8 mouse cellular contexts compared by ENCODE assay signal in genomic region chr6:21984990-21985731, GRCm38 (mm10). TPM values are rescaled to one million over a fixed set of nuclear protein-coding genes. Genes with fewer than 3 reads are reported as not detected.
DNase-seq lines count a peak whose midpoint lies in the region; ATAC-seq and TF ChIP-seq lines count a peak whose summit lies in the region.

No protein-coding gene starts in this region.

- 4% methylated on average over 16 of the region's 16 CpGs for whole genome bisulfite sequencing in limb, embryonic 15.5 days
- 7% methylated on average over 16 of the region's 16 CpGs for WGBS in midbrain, embryonic 16.5 days

- no peak overlapping the region for H3K27ac ChIP-seq in cortical plate, adult 2 months (ENCODE audit: insufficient read depth, low read length)
- peak overlapping the region; percentile 91 for H3K27ac ChIP-seq in limb, embryonic 15.5 days
- no peak overlapping the region for H3K27ac ChIP-seq in midbrain, embryonic 16.5 days (ENCODE audit: low read length)
- H3K27ac ChIP-seq in testis, adult 2 months (ENCODE audit: control insufficient read depth, insufficient read depth, low read depth, low read length), result peak overlapping the region; percentile 71

- no peaks in the 10 kb centered on the region for H3K36me3 ChIP-seq in limb, embryonic 15.5 days
- H3K36me3 ChIP-seq in midbrain, embryonic 16.5 days (ENCODE audit: control insufficient read depth, insufficient read depth, low read length), result no peaks in the 10 kb centered on the region
- H3K36me3 ChIP-seq in testis, adult 2 months (ENCODE audit: control insufficient read depth, insufficient read depth, low read length), result no peaks in the 10 kb centered on the region

- peak; percentile 13; the same call in 1 of the 2 replicates for TF ChIP-seq CTCF in cortical plate, adult 2 months (IDR thresholded peaks at IDR 0.05; ENCODE audit: extremely low read depth, insufficient read depth, low read length)
- TF ChIP-seq CTCF in testis, adult 2 months (IDR thresholded peaks at IDR 0.05; ENCODE audit: control insufficient read depth, insufficient read depth, insufficient replicate concordance, low read depth, low read length), result no peak

- H3K4me3 ChIP-seq in cortical plate, adult 2 months (ENCODE audit: insufficient read depth, low read length), result peak overlapping the region; percentile 40
- peak overlapping the region; percentile 52 for H3K4me3 ChIP-seq in limb, embryonic 15.5 days
- H3K4me3 ChIP-seq in midbrain, embryonic 16.5 days (ENCODE audit: low read depth, low read length), result peak overlapping the region; percentile 45
- peak overlapping the region; percentile 81 for H3K4me3 ChIP-seq in testis, adult 2 months (ENCODE audit: control insufficient read depth, low read depth, low read length)

- no peaks in the 10 kb centered on the region for H3K27me3 ChIP-seq in limb, embryonic 15.5 days
- H3K27me3 ChIP-seq in midbrain, embryonic 16.5 days (ENCODE audit: control insufficient read depth, insufficient read depth, low read depth, low read length), result peaks cover 13% of the 10 kb centered on the region
- H3K27me3 ChIP-seq in testis, adult 2 months (ENCODE audit: control insufficient read depth, insufficient read depth, low read length), result 0 out of 2 replicates have a peak, but pooled peaks cover 2% of the 10 kb centered on the region

- peak; percentile 75 for ATAC-seq in granulocyte monocyte progenitor cell, adult 5-6 weeks (replicated peaks; ENCODE audit: poor library complexity, severe bottlenecking)
- peak; percentile 67; the same call in 1 of the 2 replicates for ATAC-seq in limb, embryonic 15.5 days (ENCODE audit: insufficient number of reproducible peaks, low FRiP score, low TSS enrichment, low read depth)
- ATAC-seq in midbrain, embryonic 16.5 days, result peak; percentile 67; the same call in 1 of the 2 replicates

- peak overlapping the region; percentile 71 for H3K4me2 ChIP-seq in limb, embryonic 15.5 days
- peak overlapping the region; percentile 94 for H3K4me2 ChIP-seq in midbrain, embryonic 16.5 days (ENCODE audit: low read length)

- DNase-seq in B cell, adult 2 months, result peak; percentile 75 to 76
- DNase-seq in NIH3T3 (ENCODE audit: low read depth), result peak; percentile 97
- DNase-seq in kidney, adult 11 months, result peak; percentile 51

- peak overlapping the region; percentile 61 for H3K9ac ChIP-seq in limb, embryonic 15.5 days
- H3K9ac ChIP-seq in midbrain, embryonic 16.5 days (ENCODE audit: low read depth, low read length), result peak overlapping the region; percentile 47

- no peak for TF ChIP-seq POLR2A in cortical plate, adult 2 months (IDR thresholded peaks at IDR 0.05; ENCODE audit: extremely low read depth, insufficient read depth, low read length)
- no peak for TF ChIP-seq POLR2A in testis, adult 2 months (IDR thresholded peaks at IDR 0.05; ENCODE audit: control insufficient read depth, low read depth, low read length)

- H3K4me1 ChIP-seq in cortical plate, adult 2 months (ENCODE audit: control insufficient read depth, insufficient read depth, low read length), result no peaks in the 10 kb centered on the region
- peaks cover 3% of the 10 kb centered on the region; the same call in 1 of the 2 replicates for H3K4me1 ChIP-seq in limb, embryonic 15.5 days
- peaks cover 16% of the 10 kb centered on the region for H3K4me1 ChIP-seq in midbrain, embryonic 16.5 days (ENCODE audit: control insufficient read depth, insufficient read depth, low read length)
- H3K4me1 ChIP-seq in testis, adult 2 months (ENCODE audit: control insufficient read depth, insufficient read depth, low read length), result peaks cover 17% of the 10 kb centered on the region

- no peaks in the 10 kb centered on the region for H3K9me3 ChIP-seq in limb, embryonic 15.5 days
- no peaks in the 10 kb centered on the region for H3K9me3 ChIP-seq in midbrain, embryonic 16.5 days (replicated peaks; ENCODE audit: control insufficient read depth, low read length, poor library complexity, severe bottlenecking)

RNA-seq across cellular contexts. Expression of gene Cped1, which starts 0.6 kb away (rescaled TPM):
- polyA plus RNA-seq in cortical plate, adult 2 months (2012; rRNA removed), result 2.0 and 2.2 TPM in 2 replicates
- total RNA-seq in granulocyte monocyte progenitor cell, adult 5-6 weeks (2014; fragmentation: Nextera tagmentation), result 1.3 and 2.1 TPM in 2 replicates
- 0.60 and 0.72 TPM in 2 replicates for total RNA-seq in granulocyte monocyte progenitor cell, adult 5-6 weeks (2017)
- 42.0 and 43.1 TPM in 2 replicates for polyA plus RNA-seq in limb, embryonic 15.5 days (2015; fragmentation: Nextera tagmentation; extraction: Ambion mirVana)
- polyA plus RNA-seq in midbrain, embryonic 16.5 days (2015; fragmentation: Nextera tagmentation; extraction: Ambion mirVana), result 2.1 and 2.7 TPM in 2 replicates
- 1.3 and 1.8 TPM in 2 replicates for polyA plus RNA-seq in testis, adult 2 months (2012; rRNA removed)

RNA-seq across cellular contexts. Expression of gene Ing3, which starts 35.8 kb away (rescaled TPM):
- polyA plus RNA-seq in cortical plate, adult 2 months (2012; rRNA removed), result 15.1 and 15.5 TPM in 2 replicates
- 26.8 and 29.8 TPM in 2 replicates for total RNA-seq in granulocyte monocyte progenitor cell, adult 5-6 weeks (2014; fragmentation: Nextera tagmentation)
- 35.6 and 42.3 TPM in 2 replicates for total RNA-seq in granulocyte monocyte progenitor cell, adult 5-6 weeks (2017)
- 49.3 and 51.5 TPM in 2 replicates for polyA plus RNA-seq in limb, embryonic 15.5 days (2015; fragmentation: Nextera tagmentation; extraction: Ambion mirVana)
- polyA plus RNA-seq in midbrain, embryonic 16.5 days (2015; fragmentation: Nextera tagmentation; extraction: Ambion mirVana), result 44.2 and 50.0 TPM in 2 replicates
- 14.2 and 15.6 TPM in 2 replicates for polyA plus RNA-seq in testis, adult 2 months (2012; rRNA removed)

Comparison
In these comparisons a context has a peak if more than half of its experiments do, and no peak if none do; other contexts are left out.
1. H3K27ac ChIP-seq: peak in limb, embryonic 15.5 days (single experiment) and testis, adult 2 months (single experiment); none in cortical plate, adult 2 months (single experiment) and midbrain, embryonic 16.5 days (single experiment).
2. RNA of gene Cped1, which starts 0.6 kb away (polyA plus RNA-seq): 42.0 to 43.1 TPM in limb, embryonic 15.5 days; 2.0 to 2.2 TPM in cortical plate, adult 2 months, 2.1 to 2.7 TPM in midbrain, embryonic 16.5 days and 1.3 to 1.8 TPM in testis, adult 2 months; every median in the first group is over 10 times any median in the second.
3. Peak in every context shown above with its lines, with median percentiles within 50 percentile points of each other: DNase-seq, H3K4me3 ChIP-seq and ATAC-seq.